Mouse (Mus musculus): ENCODE data around the gene Pdcd2. TPM values are rescaled to one million over a fixed set of nuclear protein-coding genes. Genes with fewer than 3 reads are reported as not detected.
"Not testable (repeated sequence)": the region's sequence is repeated elsewhere in the genome, so short reads cannot be mapped to it uniquely, and the experiment has no call there.

Pdcd2 gene
- total RNA-seq (2021), result 10 to 100 TPM; 16.6 to 20.5 TPM
- long read RNA-seq, experiment 1, transcript Pdcd2-201 (6 exons, 1,120 nt), result major isoform, 5 of 8 reads
- long read RNA-seq, experiment 1, partial matches to known transcripts, result 2 of 8 reads
- long read RNA-seq, experiment 1, other reads (novel, unspliced or antisense), result 1 of 8 reads
- long read RNA-seq, experiment 2, transcript Pdcd2-201 (6 exons, 1,120 nt), result major isoform, 8 of 10 reads
- long read RNA-seq, experiment 2, partial matches to known transcripts, result 2 of 10 reads
- long read RNA-seq, experiment 2, other reads (novel, unspliced or antisense), result 0 of 10 reads

GRCm38 (mm10) chr17:15526986-15527810, at the start of gene Pdcd2:
Pdcd2 (minus strand) TSS chr17:15527301.
- DNase-seq, result peak; percentile 97

DNA sequence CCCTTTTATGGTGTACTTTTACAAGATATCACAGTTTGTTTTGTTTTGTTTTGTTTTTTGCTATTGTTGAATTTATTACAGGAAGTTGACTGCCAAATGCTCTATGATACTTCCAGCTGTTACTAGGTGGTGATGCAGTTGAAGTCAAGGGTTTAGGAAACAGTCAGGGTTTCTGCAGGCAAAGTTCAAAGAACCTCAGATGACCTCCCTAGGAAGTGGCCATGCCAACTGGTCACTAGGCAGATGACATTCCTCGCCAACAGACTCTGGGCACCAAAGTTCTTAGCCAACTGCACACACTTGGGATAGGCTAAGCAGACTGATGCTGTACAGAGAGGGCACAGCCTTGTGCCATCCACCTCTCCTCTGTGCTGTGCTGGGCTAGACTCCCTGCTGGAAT, 48.0 kb upstream of the Pdcd2 start:
- DNase-seq, result no peak

- DNase-seq, result no peak
These were observed 39.8 kb upstream of the Pdcd2 start for GRCm38 (mm10) chr17:15566908-15567307.

DNA sequence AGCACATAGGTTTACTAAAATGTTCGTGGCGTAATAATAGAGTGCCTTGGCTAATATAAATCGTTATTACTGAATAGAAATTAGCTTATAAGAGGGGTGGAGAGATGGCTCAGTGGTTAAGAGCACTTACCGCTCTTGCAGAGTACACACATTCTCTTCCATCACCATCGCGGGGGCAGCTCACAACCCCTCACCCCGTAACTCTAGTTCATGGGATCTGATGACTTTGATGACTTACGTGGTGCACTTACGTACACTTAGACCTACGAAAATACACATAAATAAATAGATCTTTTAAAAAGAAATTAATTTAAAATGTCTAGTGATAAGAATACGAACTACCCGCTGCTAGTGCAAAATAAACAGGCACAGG, 37.8 kb upstream of the Pdcd2 start:
- peak in 1 of 2 experiments; percentile 27 for DNase-seq

DNA sequence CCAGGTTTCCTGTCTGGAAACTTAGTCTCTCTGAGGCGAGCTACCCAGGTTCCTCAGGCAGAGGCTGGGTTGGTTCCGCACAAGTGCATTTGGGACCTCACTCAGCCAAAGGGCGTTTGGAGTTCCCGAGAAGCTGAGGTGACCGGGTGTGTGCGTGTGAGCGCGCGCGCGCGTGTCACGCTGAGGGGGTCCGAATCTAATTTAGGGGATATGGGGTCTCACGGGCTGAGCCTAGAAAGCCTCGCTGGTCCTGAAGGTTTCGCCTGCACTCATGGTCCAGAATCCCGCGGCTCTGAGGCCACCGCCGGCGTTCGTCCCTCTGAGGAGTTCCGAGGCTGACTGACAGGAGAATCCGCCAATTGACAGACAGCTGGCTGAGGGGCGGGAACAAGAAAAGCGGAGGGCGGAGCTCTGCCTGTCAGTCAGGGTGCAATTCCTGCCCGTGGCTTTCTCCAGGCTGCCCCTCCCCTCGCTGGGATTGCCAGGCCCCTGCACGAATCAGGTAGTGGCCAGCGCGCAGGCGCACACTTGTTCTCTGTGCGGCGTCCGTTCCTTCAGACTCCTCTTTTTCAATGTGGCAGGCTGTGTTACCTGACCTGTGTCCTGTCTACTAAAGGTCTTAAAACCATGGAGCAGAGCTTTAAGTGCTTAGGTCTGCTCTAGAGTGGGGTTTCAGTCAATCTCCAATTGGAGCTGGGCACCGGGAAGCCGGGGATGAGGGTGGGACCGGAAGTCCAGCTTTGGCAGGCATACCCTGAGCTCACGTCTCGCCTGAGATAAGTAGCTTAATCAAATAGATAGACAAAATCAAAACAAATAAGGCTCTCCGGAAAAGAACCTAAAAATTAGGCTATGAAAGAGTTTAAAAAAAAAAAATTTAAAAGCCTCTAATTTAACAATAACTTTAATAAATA, 37.2 kb upstream of the Pdcd2 start, which contains the start of gene Prdm9:
Gene Prdm9 (minus strand): TSS at position 341 of the 914 bp plus-strand sequence.
- peak; percentile 100 for DNase-seq

- DNase-seq, result no peak
These were observed 32.8 kb upstream of the Pdcd2 start for GRCm38 (mm10) chr17:15559946-15560345.

DNA sequence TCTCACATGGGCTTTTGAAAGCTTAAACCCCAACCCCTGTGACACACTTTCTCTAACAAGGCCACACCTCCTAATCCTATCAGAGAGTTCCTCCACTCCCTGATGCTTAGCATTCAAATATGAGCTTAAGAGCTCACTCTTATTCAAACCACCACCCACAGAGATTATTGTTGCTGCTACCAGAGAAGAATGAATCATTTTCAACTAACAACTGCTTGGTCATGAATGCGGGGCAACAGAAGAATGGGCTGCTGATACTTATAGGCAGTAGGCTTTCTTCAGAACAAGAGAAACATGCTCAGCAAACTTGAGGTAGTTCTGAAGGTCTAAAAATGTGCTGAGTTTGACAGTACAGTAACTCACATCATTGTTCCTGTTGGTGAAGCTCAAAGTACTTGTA, 22.6 kb upstream of the Pdcd2 start:
- no peak for DNase-seq

DNA sequence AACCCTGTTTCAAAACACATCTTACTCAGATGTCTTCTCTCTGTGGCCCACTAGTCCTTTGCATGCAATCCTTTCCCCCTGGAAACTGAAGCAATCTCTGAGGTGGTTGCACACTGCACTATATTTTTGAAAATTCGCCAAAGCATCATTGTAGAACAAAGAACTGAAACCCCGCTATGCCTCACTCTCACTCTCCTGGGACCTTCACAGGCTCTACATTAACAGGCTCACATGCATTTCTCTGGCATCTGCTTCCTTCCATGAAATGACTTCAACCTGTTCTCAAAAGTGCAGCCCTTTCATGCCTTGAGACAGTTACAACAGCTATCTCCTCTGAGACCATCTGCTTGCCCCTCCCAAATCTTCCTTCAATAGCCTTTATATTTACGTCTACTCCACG, 19.3 kb upstream of the Pdcd2 start:
- no peak for DNase-seq

DNA sequence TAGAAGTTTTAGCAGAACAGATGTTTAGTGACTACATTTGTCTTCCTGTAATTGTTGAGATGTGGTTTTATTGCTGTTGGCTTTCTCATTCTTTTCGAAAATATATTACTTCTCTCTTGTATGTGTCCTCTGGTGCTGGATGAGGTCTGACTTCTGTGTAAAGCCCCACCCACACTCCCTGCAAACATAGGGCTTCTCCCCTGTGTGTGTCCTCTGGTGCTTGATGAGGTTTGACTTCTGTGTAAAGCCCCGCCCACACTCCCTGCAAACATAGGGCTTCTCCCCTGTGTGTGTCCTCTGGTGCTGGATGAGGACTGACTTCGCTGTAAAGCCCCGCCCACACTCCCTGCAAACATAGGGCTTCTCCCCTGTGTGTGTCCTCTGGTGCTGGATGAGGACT, 16.8 kb upstream of the Pdcd2 start:
- DNase-seq, result not testable (repeated sequence)

DNA sequence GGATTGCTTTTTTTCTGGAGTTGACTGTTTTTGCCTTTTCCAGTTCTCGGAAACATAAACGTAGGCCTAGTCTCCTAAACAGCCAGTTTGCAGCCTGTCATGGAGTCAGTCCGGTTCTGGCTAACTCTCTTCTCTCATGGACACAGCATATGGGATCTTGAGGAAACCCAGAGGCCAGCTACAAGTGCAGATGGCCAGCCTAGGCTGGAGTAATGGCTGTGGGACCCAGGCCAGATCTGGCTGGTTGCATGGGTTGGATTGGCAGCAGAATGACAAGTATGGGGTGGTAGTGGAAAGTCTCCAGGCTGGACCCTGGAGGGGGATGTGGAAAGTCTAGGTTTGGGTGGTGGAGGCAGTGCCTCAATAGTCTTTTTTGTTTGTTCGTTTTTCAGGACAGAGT, 13.2 kb upstream of the Pdcd2 start:
- no peak for DNase-seq

- DNase-seq, result peak in 1 of 2 experiments; percentile 26
These were observed 9.4 kb upstream of the Pdcd2 start for GRCm38 (mm10) chr17:15536457-15536904.

GRCm38 (mm10) chr17:15535943-15536342, 8.8 kb upstream of the Pdcd2 start:
- peak in 1 of 2 experiments; percentile 10 for DNase-seq

DNA sequence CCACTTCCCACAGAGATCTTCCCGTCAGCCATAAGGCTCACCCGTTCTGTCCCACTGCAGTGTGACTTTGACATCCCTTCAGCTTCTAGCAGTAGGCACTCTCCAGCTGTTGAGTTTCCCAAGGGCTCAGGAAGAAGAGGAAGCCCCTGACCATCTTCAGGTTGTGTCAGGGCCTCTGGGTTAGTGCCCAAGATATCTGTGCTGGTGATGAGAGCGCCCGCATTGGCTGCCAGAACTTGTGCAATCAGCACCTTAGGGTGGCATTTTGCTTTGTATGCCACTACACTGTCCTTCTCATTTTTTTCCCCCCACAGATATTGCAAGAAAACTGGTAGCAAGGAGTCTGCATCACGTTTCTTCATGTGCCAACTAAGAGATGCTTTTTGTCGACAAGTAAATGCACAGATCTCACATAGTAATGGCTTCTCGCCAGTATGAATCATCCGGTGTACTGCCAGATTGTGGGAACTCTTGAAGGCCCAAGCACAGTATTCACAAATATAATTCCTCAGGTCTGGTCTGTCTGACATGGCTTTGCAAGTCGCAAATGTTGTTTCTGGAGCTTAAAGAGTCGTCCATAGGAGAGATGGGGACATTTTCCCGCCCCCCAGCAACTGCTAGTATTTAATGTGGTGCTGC, 8.2 kb upstream of the Pdcd2 start:
- no peak for DNase-seq

DNA sequence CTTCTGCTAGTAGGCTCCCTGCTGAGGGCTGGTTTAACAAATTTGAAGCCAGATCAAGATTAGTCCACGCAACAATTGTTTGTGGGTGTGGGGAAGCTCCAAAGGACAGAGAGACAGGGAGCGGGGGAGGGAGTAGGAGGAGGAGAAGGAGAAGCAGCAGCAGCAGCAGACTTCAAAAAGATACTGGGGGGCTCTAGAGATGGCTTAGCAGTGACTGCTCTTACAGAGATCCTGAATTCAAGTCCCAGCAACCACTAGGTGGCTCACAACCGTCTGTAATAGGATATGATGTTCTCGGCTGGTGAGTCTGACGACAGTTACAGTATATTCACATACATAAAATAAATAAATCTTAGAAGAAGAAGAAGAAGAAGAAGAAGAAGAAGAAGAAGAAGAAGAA, 3.0 kb upstream of the Pdcd2 start:
- peak; percentile 23 to 26 for DNase-seq

GRCm38 (mm10) chr17:15528887-15529286, 1.8 kb upstream of the Pdcd2 start:
- DNase-seq, result no peak

GRCm38 (mm10) chr17:15527811-15528136, 673 bp upstream of the Pdcd2 start:
- no peak for DNase-seq

GRCm38 (mm10) chr17:15526304-15526703, 797 bp downstream of the Pdcd2 start:
- DNase-seq, result no peak

- DNase-seq, result no peak
These were observed 8.3 kb downstream of the Pdcd2 start for GRCm38 (mm10) chr17:15518766-15519165.

- no peak for DNase-seq
These were observed 8.9 kb downstream of the Pdcd2 start for GRCm38 (mm10) chr17:15518186-15518585.

DNA sequence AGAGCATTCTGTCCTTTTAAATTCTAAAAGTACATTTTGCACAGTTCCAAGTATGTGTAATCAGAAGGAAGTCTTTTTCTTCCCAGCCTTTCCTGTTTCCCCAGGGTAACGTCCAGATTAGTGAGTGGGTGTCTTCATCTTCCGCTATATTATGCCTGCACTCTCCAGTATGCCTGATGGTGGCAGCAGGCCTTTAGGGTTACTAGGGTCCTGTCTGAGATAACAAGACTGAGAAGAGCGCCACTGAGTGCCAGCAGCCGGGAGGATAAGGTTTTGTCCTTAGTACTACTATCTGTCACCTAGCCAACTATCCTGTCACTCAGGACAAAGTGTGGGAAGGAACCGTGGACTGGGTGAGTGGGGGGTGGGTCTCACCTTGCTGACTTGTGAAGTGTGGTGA, 9.3 kb downstream of the Pdcd2 start:
- DNase-seq, result no peak

DNA sequence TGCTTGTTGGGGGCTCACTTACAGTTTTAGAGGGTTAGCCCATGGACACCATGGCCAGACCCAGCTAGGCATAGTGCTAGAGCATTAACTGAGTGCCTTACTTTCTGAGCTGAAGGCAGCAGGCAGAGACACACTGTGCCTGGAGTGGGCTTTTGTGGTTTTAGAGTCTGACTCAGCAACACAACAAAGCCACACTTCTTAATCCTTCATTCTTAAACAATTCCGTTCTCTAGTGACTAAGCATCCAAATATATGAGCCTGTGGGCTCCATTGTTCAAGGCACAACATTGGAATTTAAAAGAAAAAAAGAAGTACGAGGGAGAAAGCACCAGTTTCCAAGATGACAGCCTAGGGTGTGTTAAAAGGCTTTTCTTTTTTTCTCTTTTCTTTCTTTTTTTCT, 16.4 kb downstream of the Pdcd2 start:
- no peak for DNase-seq
